Mouse (Mus musculus): ENCODE measurements around the gene Fam13c.

Fam13c gene

DNA sequence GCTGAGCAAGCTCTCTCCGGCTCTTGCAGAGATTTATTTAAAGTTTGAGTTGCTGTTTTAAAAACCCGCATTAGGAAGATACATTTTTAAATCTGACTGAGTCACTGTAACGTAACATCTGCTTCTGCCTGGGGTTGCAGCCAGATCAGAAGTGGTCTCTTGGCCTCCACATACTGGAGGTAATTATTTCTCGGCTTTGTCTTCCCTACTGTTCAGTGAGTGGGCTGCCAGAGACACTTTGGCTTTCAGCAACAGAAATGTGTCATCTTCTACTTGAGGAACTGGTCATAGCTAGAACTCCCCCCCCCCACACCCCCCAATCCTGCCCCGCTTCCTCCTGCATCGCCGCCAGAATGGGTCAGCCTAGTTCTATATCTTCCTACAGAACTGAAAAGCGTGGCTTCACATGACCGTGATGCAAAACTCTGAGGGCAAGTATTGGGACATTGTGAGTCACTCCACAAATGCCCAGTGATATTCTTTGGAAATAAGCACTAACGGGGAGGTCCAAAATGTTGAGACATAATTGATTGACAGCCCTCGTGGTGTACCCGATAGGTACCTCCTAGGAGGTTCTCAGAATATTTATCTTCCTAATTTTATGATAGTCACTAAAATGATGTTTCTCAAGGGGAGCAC lies 90.0 kb downstream of the Fam13c start:
- DNase-seq = no peak

DNA sequence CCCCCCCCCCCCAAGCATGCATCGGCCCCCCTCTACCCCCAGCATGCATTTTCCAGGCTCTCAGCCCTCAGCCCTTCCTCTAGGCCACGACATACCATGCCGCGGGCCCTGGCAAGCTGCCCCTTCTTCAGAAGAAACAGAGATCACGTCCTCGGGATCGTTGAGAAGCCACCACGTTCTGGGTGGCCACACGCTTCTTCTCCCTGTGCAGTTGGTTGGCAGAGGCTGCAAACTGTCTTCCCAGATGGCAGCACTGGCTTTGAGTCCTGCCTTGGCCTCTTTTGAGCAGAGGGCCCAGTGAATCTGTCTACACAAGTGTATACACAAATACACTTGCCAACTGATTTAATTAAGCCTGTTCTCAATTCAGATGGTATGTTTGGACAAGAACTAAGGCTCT lies 92.0 kb downstream of the Fam13c start:
- peak; percentile 69 for DNase-seq

DNA sequence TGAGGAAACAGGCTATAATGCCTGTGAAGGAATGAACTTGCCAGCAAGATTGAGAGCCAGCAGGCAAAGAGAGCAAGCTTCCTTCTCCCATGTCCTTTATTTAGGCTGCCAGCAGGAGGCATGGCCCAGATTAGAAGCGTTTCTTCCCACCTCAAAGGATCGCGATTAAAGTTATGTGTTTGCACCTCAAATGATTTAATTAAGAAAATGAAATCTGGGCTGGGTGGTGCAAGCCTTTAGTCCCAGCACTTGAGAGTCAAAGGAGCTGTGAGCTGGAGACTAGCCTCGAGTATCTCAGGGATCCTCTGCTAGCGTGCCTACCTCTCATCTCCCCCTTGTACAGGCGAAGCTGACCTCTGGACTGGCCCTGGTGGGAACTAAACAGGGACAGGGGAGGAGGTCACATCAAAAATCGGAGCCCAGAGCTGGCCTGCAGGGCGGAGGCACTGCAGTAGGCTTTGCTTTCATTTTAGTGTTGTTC lies 93.1 kb downstream of the Fam13c start:
- DNase-seq = no peak

DNA sequence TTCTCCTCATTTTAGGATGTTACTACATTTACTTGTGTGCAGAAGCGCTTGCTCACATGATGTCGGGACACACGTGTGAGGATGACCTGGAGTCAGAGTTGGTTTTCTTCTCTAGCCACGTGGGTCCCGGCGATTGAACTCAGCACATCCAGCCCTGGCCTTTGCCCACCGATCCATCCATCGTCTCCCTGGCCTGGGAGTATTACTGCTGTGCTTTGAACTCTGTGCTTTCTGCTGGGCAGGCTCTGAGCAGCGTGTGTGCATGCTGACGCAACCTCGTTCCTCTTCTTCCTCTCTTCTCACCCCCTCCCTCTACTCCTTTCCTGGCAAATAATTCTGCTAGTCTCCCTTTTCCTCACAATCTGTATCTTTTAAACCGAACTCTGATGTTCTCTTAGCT lies 93.7 kb downstream of the Fam13c start:
- DNase-seq = no peak

DNA sequence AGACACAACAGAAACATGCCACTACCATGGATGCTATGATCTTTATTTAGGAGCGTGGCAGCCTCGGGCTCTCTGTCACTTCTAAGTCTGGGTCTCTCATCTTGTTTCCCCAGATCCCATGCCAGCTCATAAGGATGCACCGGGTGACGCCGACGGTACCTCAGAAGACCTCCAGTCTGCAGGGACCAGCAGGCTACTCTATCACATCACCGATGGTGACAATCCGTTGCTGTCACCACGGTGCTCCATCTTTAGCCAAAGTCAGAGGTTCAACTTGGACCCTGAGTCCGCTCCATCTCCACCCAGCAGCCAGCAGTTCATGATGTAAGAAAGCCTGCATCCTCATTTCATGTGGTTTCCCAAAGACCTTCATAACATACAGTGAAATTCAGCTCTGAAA lies 94.3 kb downstream of the Fam13c start:
- DNase-seq = no peak

DNA sequence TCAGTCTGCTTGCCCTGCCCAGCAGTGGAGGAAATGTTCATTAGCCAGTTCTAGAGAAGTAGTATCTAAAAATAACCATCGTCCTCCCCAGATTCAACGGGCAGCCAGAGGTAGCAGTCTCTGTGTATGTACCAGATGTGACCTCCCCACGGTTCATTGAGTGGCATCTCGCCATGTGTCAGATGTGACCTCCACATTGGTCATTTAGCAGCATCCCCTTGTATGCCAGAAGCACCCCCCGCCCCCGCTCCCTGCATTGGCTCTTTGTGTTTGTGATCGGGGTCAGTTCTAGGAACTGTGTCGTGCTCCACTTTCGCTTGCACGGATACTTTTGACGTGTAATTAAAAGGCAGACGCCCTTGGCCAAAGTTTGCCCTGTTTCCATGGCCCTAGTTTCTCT lies 95.1 kb downstream of the Fam13c start:
- no peak for DNase-seq

DNA sequence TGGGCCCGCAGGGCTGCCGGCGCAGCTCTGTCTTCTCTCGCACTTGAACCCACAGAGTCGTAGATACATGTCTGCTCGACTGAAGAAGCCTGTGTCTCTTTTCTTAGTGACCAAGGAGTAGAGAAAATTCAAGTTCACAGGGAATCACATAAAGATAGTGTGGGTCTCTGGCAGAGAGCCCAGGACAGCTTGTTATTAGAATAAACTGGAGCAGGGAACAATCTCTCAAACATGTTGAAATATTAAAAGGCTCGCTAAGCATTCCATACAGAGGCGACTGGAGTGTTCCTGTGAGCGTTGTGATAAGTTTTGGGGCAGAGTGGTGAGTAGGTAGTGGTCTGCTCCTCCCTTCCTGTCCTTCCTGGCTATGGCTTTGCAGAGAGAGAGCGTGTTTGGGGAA lies 97.4 kb downstream of the Fam13c start:
- DNase-seq = no peak

DNA sequence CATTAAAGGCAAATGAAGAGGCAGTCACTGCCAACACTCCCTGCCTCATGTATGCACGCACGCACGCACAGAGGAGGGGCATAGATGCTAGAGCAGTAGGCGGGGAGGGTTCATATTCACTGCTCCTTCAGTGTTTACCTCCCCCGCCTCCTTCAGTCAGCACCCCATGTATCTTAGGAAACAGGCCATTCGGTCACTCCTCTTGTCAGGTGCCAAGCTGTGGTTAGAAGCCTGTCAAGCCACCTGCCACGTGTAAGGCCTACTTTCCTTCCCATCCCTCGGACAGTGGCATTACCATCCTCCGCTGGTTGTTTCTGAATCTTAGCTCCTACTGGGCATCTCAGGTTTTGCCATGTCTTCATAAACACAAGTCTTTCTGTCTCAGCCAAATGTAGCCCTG lies 99.0 kb downstream of the Fam13c start:
- DNase-seq = no peak

DNA sequence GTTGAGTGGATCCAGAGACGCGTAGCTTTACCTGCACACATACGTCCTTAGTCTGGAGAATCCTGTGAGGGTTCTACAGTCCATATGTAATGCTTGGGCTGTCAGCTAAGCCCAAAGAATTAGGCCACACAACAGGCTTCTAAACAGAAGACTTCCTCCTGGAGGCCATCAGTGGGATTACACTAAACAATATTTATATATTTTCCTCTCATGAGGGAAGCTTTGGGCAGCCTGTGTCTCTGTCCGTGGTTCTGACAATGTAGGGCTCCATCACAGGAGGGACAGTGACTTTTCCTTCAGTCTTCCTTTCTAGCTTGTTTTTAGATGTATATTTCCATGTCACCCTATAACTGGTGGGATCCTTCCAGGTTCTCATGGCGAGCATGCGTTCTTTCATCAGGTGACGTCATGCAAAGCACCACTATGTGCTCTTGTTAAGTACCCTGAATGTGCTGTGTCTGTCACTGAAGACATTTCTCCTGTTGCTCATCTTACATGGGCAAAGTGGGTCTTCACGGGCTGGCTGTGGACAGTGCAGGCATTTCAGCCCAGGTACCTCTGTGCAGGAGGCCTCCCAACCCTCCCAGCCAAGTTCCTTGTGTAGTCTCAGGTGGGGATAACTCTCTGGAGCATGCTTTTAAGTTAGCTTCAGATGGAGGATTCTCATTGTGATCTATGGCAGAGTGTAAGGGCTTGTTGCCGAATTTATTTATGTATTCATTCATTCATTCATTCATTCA lies 100.3 kb downstream of the Fam13c start:
- DNase-seq = no peak

DNA sequence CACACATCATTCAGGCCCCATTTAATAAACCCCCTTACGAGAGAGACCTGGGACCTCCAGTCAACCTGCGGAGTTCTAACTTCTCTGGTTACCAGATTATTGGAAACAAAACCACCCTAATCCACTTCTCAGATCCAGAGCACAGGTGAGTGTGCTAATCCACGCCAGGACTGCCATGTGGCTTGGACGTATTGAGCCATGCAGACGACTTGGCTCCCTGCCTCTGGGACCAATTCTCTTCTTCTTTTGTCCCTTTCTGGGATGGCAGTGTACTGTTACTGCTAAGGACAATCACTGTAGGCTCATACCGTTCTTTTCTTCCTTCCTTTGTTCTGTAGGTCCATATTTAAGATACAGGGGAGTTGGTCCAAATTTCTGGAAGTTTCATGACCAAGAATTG lies 102.6 kb downstream of the Fam13c start:
- no peak for DNase-seq

DNA sequence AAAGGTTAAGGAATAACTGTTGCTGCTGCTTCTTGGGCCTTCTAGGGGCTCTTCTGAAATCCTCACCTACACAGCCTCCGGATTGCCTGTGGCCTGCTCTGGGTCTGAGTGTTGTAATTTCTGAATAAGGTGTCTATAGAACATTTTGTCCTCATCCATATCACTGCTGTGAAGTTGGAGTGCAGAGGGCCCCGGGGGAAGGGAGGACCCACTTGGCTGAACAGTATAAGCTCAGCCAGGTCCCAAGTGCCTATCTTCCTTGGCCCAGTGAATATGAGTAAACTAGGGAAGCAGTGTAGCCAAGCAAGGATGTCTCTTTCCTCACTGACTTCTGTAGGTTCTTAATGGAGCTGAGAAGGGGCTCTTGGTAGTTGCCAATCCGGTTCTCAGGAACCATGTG lies 112.2 kb downstream of the Fam13c start:
- no peak for DNase-seq

DNA sequence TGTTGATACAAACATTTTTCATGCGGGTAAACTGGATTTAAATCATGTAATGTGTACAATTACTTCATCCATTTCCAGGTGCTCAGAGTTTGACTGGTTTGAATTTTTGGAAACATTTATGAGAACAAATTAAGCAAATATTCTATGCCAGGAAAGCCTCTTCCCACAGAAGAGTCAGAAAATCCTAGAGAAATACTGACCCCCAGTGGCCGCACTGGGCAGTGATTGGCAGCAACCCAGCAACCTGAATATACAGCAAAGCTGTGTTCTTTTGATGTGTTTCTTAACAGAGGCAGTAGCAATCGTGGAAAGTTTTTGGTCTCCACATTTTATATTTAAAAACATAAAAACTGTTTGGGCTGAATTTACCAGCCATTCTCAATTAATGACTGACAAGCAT lies 123.4 kb downstream of the Fam13c start:
- peak; percentile 53 for DNase-seq

DNA sequence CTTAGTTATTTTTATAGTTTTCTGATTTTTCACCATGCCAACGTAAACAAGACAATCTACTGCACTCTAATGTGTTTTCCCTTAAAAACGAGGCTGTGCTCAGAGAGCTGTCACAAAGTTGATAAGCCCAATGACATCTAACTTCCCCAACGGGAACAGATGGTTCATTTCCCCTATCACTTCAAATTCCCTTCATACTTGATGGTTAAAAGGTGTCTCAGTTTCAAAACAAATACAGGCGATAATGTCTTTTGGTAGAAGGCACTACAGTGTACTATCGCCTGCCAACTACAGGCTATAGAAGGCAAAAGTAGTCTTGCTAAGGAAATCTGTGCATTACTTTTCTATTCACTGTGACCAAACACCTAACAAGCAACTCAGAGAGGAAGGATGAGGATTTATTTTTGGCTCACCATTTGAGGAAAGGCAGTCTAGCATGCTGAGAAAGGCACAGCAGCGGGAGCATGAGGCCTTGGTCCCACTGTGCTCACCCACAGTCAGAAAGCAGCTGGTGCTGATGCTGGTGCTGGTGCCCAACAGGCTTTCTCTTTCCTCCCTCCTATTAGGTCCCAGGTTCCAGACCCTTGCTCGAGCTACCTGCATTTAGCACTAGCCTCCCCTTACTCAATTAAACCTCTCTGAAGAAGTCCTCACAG lies 141.4 kb downstream of the Fam13c start:
- DNase-seq = no peak

DNA sequence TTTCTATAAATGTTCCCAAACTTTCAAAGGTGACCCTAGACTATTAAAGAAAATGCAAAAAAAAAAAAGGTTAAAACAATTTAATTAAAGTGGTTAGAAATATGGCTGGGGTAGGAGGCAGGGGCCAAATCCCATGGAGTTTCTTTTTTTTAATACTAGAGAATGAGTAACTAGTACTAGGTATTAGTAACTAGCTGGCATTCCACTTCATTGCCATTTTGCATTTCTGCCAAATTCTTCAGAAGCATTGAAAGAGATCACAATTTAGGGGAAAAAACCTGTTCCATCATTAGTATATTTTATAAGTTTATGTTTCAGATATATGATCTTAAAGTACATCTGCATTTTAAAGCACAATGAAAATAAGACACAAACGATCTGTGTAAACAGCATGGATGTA lies 143.9 kb downstream of the Fam13c start:
- DNase-seq = no peak

DNA sequence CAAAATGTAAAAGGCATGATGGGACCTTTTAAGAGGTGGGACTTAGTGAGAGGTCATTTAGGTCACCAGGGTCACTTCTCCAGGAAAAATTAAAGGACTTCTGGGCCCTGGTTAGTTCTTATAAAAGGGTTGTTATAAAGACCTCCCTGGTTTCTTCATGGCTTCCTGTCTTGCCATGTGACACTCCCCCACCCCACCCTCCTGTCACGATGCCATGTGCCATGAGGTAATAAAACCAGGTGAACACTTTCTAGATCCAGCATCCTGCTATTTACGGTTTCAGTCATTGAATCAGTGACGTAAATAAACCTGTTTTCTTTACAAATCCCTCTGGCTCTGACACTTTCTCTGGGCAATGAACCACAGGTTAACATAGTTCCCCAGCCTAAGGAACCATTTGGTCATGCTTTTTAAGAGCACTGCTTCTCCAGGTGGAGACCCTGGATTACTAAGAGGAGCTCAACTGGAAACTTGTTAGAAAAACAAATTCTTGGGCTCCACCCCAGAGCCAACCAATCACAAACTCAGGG lies 146.7 kb downstream of the Fam13c start:
- DNase-seq = no peak

DNA sequence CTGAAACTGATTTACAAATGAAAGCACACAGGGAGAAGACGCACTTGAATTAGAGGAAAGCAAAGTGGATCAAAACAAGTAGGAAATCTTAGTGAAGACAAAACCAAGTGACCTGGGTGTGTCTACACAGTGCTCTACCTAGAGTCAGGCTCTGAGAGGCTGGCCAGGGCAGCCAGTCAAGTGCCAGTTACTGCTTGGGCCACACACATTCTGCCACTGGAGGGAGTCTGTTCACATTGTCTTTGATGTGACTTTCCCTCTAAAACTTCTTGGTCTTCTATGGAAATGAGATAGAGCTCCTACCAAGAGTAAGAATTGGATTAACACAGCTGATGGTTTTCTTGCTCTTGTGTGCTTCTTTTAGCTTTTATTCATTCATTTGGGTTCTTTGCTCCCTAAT lies 153.7 kb downstream of the Fam13c start:
- DNase-seq = peak; percentile 32

DNA sequence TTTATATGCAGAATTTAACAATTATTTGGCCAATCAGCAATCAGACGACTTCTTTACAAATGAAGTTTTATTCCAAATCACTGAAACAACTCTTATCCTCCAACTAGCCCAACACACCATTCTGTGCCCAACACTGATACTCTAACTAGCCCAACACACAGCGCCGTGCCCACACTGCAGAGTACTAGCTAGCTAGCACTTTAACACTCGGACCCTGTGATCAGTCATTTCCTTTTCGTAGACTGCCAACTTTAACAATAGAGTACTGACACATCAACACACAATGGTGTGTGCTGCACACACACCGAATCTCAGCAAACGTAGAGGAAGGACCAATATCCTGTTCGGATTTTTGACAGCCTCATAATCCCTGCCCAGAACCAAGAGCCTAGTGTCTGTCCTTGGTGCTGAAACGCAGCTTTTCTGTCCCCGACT lies 157.8 kb downstream of the Fam13c start:
- peak; percentile 17 for DNase-seq

DNA sequence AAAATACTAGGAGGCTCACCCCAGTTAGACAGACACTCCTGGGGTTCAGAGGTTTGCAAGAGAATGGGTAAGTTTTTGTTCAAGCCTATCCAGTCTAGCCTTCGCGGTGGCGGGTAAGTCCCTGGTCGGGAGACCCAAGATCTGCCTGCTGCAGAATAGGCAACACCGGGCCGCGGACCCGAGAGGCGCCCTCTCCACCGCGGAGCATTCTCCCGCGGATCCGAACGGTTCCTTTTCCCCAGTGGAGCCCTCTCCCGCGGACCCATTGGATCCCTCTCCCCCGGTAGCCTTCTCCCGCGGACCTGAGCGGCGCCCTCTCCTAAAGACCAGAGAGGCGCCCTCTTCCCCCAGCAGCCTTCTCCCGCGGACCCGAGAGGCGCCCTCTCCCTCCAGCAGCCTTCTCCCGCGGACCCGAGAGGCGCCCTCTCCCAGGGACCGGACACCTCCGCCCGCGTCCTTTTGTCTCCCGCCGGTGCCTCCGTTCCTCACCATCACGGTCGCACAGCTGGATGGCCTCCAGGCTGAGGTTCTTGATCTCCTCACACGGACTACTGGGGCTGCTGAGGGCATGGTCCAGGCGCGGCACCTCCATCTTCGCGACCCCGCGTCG lies 158.3 kb downstream of the Fam13c start:
- peak; percentile 25 for DNase-seq

DNA sequence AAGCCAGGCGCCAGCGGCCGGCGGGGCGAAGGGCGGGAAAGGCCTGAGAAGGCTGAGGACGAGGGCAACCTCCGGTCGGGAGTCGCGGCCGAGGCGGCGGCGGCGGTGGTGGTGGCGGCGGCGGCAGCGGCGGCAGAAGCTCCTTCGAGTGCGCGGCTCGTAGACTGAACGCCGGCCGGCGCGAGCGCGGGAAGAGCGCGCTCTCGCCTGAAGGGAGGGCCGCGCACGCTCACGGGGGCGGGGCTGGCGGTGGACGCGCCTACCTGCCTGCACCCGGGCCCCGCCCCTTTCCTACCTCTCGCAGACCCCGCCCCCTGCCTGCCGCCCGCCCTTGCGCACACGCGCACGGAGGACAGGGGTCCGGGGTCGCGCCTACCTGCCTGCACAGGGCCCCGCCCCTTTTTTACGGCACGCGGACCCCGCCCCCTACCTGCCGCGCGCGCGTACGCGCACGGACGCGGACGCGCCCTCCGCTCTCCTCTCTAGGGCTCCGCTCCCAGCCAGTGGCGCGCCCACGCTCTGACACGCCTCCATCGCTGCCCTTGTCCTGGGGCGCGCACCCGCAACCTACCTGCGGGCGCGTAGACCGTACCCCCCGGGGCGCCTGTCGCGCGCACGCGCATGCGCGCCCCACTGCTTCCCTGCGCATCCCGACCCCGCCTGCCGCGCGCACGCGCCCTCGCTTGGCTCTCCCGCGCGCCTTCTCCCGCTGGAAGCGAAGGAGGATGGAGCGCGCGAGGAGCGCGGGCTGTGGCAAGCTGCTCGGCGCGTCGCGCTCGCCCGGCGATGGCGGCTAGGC lies 159.0 kb downstream of the Fam13c start:
- peak; percentile 94 for DNase-seq

DNA sequence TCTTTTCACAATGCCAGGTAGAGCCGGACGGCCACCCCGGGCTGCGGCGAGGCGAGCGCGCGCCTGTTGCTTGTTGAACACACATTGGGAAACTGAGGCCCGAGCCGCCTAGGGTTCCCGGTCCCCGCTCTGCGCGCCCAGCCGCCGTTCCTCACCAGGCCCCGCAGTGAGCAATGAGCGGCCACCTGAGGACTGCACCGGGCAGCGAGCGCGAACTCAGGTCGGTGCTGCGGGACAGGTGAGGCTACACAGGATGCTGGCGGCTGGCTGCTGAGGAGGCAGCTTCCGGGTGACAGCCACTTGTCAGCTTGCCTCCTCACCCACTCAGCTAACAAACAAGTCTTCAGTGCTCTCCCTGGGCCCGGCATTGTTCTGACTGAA lies 159.6 kb downstream of the Fam13c start:
- DNase-seq = no peak
